Mouse (Mus musculus): ENCODE measurements at regions not wholly inside any gene's neighbourhood (a gene's known extent, or its start where the extent isn't known, plus 50 kb on each side); places are given as distances from the start of the nearest gene placed in this dataset.
"Not testable (repeated sequence)": the region's sequence is repeated elsewhere in the genome, so short reads cannot be mapped to it uniquely, and the experiment has no call there.

DNA sequence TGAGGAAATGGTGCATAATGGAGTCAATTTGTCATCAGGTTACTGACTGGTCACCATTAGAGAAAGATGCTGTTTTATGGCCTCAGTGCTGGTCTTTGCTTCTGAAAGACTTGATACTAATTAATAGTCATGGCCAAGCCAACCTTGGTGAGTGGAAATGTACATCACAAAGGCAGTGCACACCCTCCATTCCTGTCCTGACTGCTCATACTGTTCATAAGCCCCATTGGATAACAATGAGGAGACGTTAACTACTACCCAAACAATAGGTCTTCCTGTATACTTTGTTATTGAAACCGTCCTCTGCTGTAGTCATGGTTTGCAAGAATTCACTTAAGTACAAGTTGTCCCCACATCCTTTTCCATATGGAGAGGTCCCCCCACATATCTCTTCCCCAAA is 605.8 kb upstream of the Slc35b3 start:
- DNase-seq (ENCODE audit: low read depth, low spot score): no peak

DNA sequence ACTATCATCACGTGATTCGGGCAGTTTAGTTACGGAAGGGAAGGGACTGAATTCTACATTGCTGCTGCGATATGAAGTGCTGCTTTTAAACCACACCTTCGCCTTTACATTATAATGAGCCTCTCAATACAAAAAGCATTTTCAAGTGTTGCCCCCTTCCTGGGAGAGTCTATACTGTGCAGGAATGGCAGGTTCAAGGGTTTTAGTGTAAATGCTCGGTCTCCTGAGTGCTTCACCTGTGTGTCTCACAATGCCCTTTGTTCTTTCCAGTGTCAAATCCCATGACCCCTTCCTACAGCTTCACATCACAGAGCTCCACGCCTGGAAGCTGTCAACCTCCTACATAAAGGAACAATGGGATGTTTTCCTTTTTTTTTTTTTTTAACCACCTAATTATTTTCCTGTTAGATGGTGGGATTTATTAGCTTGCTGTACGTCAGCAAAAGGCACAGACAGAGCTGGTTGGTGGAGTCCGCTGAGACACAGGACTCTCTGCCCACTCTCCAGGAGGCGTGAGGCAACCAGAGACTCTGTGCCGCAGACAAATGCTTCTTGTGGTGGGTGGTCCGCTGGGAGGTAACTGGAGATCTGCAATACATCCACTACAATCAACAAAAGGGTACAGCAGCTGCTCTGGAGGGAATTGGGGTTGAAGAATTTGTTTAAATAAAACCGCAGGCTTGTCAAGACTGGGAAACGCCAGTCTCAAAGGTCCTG is 577.2 kb upstream of the Slc35b3 start:
- DNase-seq (ENCODE audit: low read depth, low spot score): no peak

- DNase-seq (ENCODE audit: low read depth, low spot score): no peak
These were observed 565.8 kb upstream of the Slc35b3 start for GRCm38 (mm10) chr13:39526469-39526868.

GRCm38 (mm10) chr13:39523856-39524301 is 563.2 kb upstream of the Slc35b3 start:
- DNase-seq (ENCODE audit: low read depth, low spot score): no peak

GRCm38 (mm10) chr13:39523246-39523850 is 562.7 kb upstream of the Slc35b3 start:
- DNase-seq (ENCODE audit: low read depth, low spot score): no peak

GRCm38 (mm10) chr13:39520846-39521245 is 560.2 kb upstream of the Slc35b3 start:
- no peak for DNase-seq (ENCODE audit: low read depth, low spot score)

DNA sequence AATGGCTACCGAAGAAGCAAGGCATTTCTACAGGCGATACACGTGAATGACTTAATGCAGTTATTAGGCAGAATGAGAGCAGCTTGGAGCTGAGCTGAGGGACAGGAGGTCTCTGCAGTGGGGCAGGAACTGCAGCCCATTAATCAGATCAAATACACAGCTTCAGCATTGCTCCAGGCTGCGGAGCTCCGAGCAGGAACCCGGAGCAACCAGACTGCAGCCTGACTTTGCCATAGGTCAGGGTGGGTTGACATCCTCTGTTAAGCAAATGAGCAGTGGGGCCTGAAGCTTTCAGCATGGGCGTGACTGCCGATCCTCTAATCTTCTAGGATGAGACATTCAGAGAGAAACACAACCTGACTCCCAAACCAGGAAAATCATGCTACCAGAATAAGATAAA is 555.4 kb upstream of the Slc35b3 start:
- DNase-seq (ENCODE audit: low read depth, low spot score): no peak

DNA sequence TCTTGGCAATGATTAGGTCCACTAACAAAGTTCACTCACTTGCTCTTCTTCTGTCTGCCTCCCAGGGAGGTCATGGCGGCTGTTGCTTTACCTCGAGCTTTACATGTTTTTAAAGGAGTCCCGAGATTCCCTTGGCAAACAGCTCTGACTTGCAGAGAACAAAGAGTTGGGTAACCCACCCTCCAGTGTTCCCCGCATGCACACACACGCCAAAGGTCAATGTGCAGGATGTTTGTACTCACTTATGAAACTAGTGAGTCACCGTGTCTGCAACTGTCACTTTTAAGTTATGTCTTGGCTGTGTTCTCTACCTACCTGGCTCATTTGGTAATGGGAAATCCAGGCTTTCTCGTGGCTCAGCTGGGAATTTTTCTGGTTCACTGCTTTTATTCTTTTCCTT is 529.1 kb upstream of the Slc35b3 start:
- no peak for DNase-seq (ENCODE audit: low read depth, low spot score)

- no peak for DNase-seq (ENCODE audit: low read depth, low spot score)
These were observed 511.9 kb upstream of the Slc35b3 start for GRCm38 (mm10) chr13:39472621-39473020.

DNA sequence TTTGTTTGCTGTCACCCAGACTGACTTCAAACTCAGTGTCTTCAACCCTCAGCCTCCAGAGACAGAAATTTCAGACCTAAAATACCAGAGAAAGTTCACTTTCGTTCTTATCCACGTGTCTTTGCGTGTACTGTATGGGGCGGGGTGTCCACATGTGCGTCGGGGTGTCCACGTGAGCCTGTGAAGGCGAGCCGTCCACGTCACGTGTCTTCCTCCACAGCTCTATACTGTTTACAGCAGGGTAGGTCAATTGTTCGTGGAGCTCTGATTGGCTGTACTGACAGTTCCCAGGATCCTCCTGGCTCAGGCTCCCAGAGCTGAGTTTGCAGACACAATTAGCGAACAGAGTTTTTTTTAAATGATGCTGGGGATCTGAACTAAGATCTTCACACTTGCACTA is 481.1 kb upstream of the Slc35b3 start:
- no peak for DNase-seq (ENCODE audit: low read depth, low spot score)

GRCm38 (mm10) chr13:39440907-39441306 is 480.2 kb upstream of the Slc35b3 start:
- peak; percentile 16 for DNase-seq (ENCODE audit: low read depth, low spot score)

GRCm38 (mm10) chr13:39440336-39440735 is 479.7 kb upstream of the Slc35b3 start:
- DNase-seq (ENCODE audit: low read depth, low spot score): no peak

DNA sequence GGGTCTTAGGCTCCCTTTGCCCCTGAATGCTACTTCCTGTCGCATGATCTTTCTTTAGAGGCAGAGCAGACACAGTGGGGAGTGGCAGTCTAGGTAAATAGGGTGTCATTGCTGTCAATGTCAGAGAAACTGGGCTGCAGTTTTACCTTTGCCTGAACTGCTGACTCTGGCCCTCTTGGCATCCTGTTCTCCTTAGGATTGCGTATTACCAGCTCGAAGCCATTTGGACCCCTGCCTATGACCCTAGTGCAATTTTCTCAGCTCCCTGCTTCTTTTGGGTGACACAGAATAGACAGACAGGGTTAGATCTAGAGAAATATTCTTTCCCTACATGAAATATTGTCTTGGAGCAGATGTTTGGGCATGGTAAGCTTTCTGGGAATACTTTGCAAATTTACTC is 467.3 kb upstream of the Slc35b3 start:
- no peak for DNase-seq (ENCODE audit: low read depth, low spot score)

DNA sequence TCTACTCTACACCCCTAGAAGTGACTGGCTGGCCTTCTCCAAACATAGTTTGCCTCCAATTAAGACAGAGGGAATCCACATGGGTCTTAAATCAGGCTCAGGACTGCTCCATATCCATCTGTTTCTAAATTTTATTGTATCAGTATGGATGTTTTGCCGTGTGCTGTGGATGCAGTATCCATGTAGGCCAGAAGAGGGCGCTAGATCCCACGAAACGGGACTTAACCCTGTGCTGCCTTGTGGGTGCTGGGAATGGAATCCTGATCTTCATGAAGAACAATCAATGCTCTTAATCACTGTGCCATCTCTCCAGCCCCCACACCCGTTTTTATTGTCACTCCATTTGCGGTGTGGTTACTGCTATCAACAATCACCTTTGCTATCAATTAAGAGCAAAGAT is 465.3 kb upstream of the Slc35b3 start:
- no peak for DNase-seq (ENCODE audit: low read depth, low spot score)

- no peak for DNase-seq (ENCODE audit: low read depth, low spot score)
These were observed 457.5 kb upstream of the Slc35b3 start for GRCm38 (mm10) chr13:39418127-39418526.

- DNase-seq (ENCODE audit: low read depth, low spot score): no peak
These were observed 451.0 kb upstream of the Slc35b3 start for GRCm38 (mm10) chr13:39411471-39412251.

- DNase-seq (ENCODE audit: low read depth, low spot score): no peak
These were observed 431.9 kb upstream of the Slc35b3 start for GRCm38 (mm10) chr13:39392589-39392988.

GRCm38 (mm10) chr13:39392151-39392550 is 431.5 kb upstream of the Slc35b3 start:
- DNase-seq (ENCODE audit: low read depth, low spot score): not testable (repeated sequence)

DNA sequence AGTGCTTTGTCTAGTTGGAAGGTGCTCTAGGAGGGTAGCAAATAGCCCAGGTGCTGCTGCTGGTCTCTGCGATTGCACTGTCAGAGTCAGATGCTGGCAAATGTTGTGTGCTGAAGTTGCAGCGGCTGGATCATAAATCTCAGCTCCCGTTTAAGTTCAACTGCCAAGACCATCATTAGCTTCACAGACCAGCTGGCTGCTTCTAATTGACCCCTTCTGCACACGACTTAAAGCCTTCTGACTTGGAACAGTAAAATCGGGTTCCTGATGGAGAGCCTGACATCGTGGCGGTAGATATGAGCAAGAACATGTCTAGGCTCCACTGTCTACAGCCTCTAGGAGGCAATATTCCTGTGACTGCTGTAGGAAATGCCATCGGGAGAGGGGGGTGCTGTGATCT is 416.0 kb upstream of the Slc35b3 start:
- no peak for DNase-seq (ENCODE audit: low read depth, low spot score)

GRCm38 (mm10) chr13:39376269-39376668 is 415.6 kb upstream of the Slc35b3 start:
- no peak for DNase-seq (ENCODE audit: low read depth, low spot score)

- no peak for DNase-seq (ENCODE audit: low read depth, low spot score)
These were observed 411.9 kb upstream of the Slc35b3 start for GRCm38 (mm10) chr13:39372565-39372964.

DNA sequence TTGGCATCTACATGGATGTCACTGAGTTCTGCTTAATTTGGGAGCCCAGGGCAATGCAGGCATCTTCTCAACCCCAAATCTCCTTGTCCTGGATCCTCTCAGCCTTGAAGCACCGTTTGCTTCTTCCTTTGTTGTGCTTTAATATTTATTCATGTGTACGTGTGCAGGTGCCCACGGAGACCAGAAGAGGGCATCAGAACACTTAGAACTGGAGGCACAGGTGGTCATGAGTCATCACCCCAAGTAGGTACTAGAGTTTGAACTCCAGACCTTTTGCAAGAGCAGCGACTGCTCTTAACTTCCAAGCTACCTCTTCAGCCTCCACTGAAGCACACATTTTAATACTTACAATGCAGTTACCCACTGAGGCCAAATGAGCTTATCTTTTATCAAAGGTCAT is 403.0 kb upstream of the Slc35b3 start:
- no peak for DNase-seq (ENCODE audit: low read depth, low spot score)

- no peak for DNase-seq (ENCODE audit: low read depth, low spot score)
These were observed 401.9 kb upstream of the Slc35b3 start for GRCm38 (mm10) chr13:39362536-39362935.

Data from brain, embryonic 18.5 days (tissue).